Mouse (Mus musculus) myocyte (in vitro differentiated cells): ENCODE results near the gene Ccdc167. TPM values are rescaled to one million over a fixed set of nuclear protein-coding genes. Genes with fewer than 3 reads are reported as not detected.

Source experiments
- H3K27me3 ChIP-seq: one replicate; pipeline ENCODE4 v1.6.1; 2011; ENCODE audit not compliant: control insufficient read depth, insufficient read depth, insufficient read length
- H3K36me3 ChIP-seq: one replicate; pipeline ENCODE4 v1.6.1; 2011; ENCODE audit not compliant: control insufficient read depth, insufficient read depth
- H3K4me2 ChIP-seq: one replicate; pipeline ENCODE4 v1.6.1; 2011; ENCODE audit warnings: low read depth, control low read depth
- H3K4me3 ChIP-seq: one replicate; pipeline ENCODE4 v1.5.1; 2011; ENCODE audit warnings: mild to moderate bottlenecking, control low read depth, moderate library complexity
- H3K79me2 ChIP-seq: one replicate; pipeline ENCODE4 v1.6.1; 2011; ENCODE audit not compliant: control insufficient read depth, insufficient read depth
- H3ac ChIP-seq: one replicate; pipeline ENCODE4 v1.6.1; 2011; ENCODE audit not compliant: control insufficient read depth, insufficient read length
- CEBPB ChIP-seq: IDR thresholded peaks from 2 replicates; pipeline ENCODE4 v1.6.1; 2011; ENCODE audit warnings: mild to moderate bottlenecking, moderate library complexity; ENCODE audit not compliant: poor library complexity, insufficient read depth, severe bottlenecking
- E2F4 ChIP-seq: IDR thresholded peaks from one replicate; pipeline ENCODE4 v1.6.1; 2011; ENCODE audit warnings: mild to moderate bottlenecking, control low read depth, moderate library complexity; ENCODE audit not compliant: insufficient read depth
- MAX ChIP-seq: IDR thresholded peaks from one replicate; pipeline ENCODE4 v1.6.1; 2011; ENCODE audit warnings: low read depth, mild to moderate bottlenecking, control low read depth
- MYOD1 ChIP-seq, 3 experiments: IDR thresholded peaks; one replicate each; pipeline ENCODE4 v1.6.1; 2011; ENCODE audit warnings: control low read depth in 2 of 3, low read depth in 2 of 3, mild to moderate bottlenecking in 2 of 3, moderate library complexity in 1 of 3; ENCODE audit not compliant: insufficient read length in 2 of 3, control insufficient read depth in 1 of 3
- MYOG ChIP-seq, 3 experiments: IDR thresholded peaks; one replicate each; pipeline ENCODE4 v1.6.1; 2011; ENCODE audit warnings: control low read depth in 2 of 3, low read depth in 2 of 3, mild to moderate bottlenecking in 2 of 3; ENCODE audit not compliant: insufficient read length in 2 of 3, control insufficient read depth in 1 of 3, insufficient read depth in 1 of 3
- POLR2A ChIP-seq: IDR thresholded peaks from one replicate; pipeline ENCODE4 v1.6.1; 2011; ENCODE audit warnings: low read depth, mild to moderate bottlenecking, control low read depth, moderate library complexity; ENCODE audit not compliant: insufficient read length
- POLR2AphosphoS2 ChIP-seq: IDR thresholded peaks from one replicate; pipeline ENCODE4 v1.6.1; 2011; ENCODE audit warnings: low read depth, control low read depth; ENCODE audit not compliant: insufficient read length
- REST ChIP-seq: IDR thresholded peaks from one replicate; pipeline ENCODE4 v1.6.1; 2011; ENCODE audit warnings: mild to moderate bottlenecking, control low read depth, moderate library complexity; ENCODE audit not compliant: insufficient read depth, insufficient read length
- SRF ChIP-seq: IDR thresholded peaks from one replicate; pipeline ENCODE4 v1.6.1; 2011; ENCODE audit warnings: low read depth; ENCODE audit not compliant: control insufficient read depth, insufficient read length
- TCF12 ChIP-seq: IDR thresholded peaks from one replicate; pipeline ENCODE4 v1.6.1; 2011; ENCODE audit warnings: mild to moderate bottlenecking, control low read depth; ENCODE audit not compliant: poor library complexity, insufficient read depth, severe bottlenecking
- TCF3 ChIP-seq: IDR thresholded peaks from one replicate; pipeline ENCODE4 v1.6.1; 2011; ENCODE audit warnings: low read depth, control low read depth; ENCODE audit not compliant: insufficient read length
- USF1 ChIP-seq: IDR thresholded peaks from one replicate; pipeline ENCODE4 v1.6.1; 2011; ENCODE audit warnings: low read depth, mild to moderate bottlenecking, control low read depth, moderate library complexity
- polyA plus RNA-seq: library from polyadenylated mRNA; unstranded; fragments of >200 nt; fragmentation: generic; extraction: Trizol; gene quantifications from one replicate; pipeline ENCODE4 v1.2.1, GENCODE M21; 2012; ENCODE audit warnings: missing spikeins

Gene Ccdc167
- 6.0 TPM for polyA plus RNA-seq

DNA sequence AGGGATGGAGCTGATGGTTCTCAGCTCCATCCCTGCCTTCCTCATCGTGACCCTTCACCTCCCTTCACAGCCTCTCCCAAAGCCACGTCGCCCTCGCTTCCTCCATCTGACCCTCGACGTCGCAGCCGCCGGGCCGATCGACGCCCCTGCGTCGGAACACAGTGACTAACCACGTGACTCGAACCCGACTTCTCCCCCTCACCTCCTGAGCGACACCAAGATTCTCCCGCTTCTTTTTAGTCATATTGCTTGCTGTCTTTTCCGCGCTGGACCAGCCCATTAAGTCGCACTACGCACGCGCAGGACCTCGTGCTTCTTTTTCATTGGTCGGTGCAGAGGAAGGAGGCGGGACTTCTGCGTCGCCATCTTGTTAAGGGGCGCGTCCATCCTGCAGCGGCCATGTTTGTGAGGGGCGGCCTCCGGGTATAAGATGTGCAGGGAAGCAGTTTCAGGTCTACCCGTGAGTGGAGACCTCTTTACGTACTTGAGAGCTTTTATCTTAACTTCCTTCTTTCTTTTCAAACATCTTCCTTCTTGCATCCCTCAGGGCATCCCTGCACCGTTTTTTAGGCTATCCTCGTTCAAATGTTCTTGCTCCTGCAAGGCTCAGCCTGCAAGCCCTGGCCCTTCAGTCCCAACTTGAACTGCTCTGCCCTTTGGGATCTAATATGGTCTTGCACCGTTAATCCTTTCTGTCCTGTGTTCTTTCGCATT is at the start of gene Ccdc167:
Gene Ccdc167, minus strand, starts transcription at position 313 of the 714 bp plus-strand sequence.
- no peak for TF ChIP-seq TCF12
- TF ChIP-seq USF1: peak; percentile 57
- Histone ChIP-seq H3K4me3 (peak within 1 kb of the TSS; percentile 29), H3K79me2 (peaks cover 8% of the 10 kb centered on the region), H3ac (no peak within 1 kb of the TSS), H3K27me3 (no peaks in the 10 kb centered on the region), H3K36me3 (no peaks in the 10 kb centered on the region), H3K4me2 (peak within 1 kb of the TSS; percentile 83)

DNA sequence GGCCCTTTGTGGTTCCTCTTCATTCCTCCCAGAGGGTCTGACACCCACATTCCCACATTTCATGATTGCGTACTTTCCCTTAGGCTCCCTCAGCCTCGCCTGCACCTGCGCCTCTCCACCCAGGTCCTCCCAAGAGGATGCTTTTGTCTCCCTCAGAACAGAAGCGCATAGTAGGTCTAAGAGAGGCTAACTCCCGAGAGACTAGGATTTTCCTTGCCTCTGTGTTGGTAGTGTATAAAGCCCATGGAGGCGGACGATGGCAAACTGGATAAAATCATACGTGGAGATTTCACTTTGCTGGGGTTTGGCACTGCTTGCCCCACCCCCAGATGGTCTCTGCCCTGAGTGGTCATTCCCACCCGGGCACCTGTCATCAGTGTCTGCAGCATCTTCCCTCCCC is 48.5 kb upstream of the Ccdc167 start:
- Histone ChIP-seq H3K79me2 (no peaks in the 10 kb centered on the region), H3K27me3 (peaks cover 43% of the 10 kb centered on the region), H3K4me3 (no peak overlapping the region), H3K4me2 (no peak overlapping the region), H3K36me3 (no peaks in the 10 kb centered on the region), H3ac (no peak overlapping the region)
- TF ChIP-seq TCF12: no peak
- no peak for TF ChIP-seq E2F4
- no peak for TF ChIP-seq CEBPB
- TF ChIP-seq POLR2A: no peak
- no peak for TF ChIP-seq REST
- no peak for TF ChIP-seq MYOG (IDR thresholded peaks at IDR 0.05; ENCODE audit: control insufficient read depth in 1 of 3, insufficient read depth in 1 of 3, insufficient read length in 2 of 3, low read depth in 2 of 3)
- no peak for TF ChIP-seq USF1

DNA sequence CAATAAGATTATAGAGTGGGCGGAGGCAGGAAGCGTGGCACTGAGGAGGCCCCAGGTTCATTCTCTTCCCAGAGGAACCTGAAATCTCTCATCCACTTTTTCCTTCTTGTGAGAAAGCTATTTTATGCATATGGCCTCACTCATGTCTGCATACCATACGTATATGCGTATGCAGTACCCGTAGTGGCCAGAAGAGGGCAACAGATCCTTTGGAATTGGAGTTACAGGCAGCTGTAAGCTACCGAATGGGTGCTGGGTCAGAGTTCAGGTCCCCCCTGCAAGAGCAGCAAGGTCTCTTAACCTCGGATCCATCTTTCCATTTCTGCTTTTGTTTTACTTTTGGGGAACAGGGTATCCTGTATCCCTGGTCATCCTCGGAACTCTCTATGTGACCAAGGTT is 45.7 kb upstream of the Ccdc167 start:
- TF ChIP-seq MYOD1 (IDR thresholded peaks at IDR 0.05; ENCODE audit: control insufficient read depth in 1 of 3, insufficient read length in 2 of 3, low read depth in 2 of 3) (no peak), MAX (no peak), E2F4 (no peak), MYOG (IDR thresholded peaks at IDR 0.05; ENCODE audit: control insufficient read depth in 1 of 3, insufficient read depth in 1 of 3, insufficient read length in 2 of 3, low read depth in 2 of 3) (no peak), POLR2AphosphoS2 (no peak), USF1 (no peak), TCF12 (no peak), REST (no peak), TCF3 (no peak), SRF (no peak), CEBPB (no peak), POLR2A (no peak)
- no peak overlapping the region for H3ac ChIP-seq
- no peaks in the 10 kb centered on the region for H3K79me2 ChIP-seq
- no peak overlapping the region for H3K4me3 ChIP-seq
- no peak overlapping the region for H3K4me2 ChIP-seq
- peaks cover 28% of the 10 kb centered on the region for H3K27me3 ChIP-seq
- H3K36me3 ChIP-seq: no peaks in the 10 kb centered on the region

DNA sequence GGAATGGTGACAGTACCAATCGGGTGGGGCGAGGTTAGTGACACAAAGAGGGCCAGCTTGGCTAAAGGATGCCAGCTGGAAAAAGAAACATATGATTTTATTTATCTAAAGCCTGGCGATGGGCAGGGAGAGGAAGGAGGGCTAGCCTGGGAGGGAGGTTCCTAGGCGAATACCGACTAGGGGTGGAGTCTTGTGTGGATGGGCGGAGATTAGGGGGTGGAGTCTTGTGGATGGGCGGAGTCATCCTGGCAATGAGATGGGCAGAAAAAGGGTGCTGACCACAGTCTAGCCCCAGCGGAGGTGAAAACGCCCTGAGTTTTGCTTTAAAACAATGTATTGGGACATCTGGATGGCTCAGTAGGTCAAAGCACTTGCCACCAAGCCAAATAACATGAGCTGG is 45.1 kb upstream of the Ccdc167 start:
- Histone ChIP-seq H3K27me3 (peaks cover 22% of the 10 kb centered on the region), H3ac (no peak overlapping the region), H3K79me2 (no peaks in the 10 kb centered on the region), H3K36me3 (no peaks in the 10 kb centered on the region), H3K4me2 (no peak overlapping the region), H3K4me3 (no peak overlapping the region)
- TF ChIP-seq POLR2A (no peak), MYOG (IDR thresholded peaks at IDR 0.05; ENCODE audit: control insufficient read depth in 1 of 3, insufficient read depth in 1 of 3, insufficient read length in 2 of 3, low read depth in 2 of 3) (no peak), USF1 (no peak), SRF (no peak), TCF3 (no peak), E2F4 (no peak), MYOD1 (IDR thresholded peaks at IDR 0.05; ENCODE audit: control insufficient read depth in 1 of 3, insufficient read length in 2 of 3, low read depth in 2 of 3) (no peak), REST (no peak), POLR2AphosphoS2 (no peak), CEBPB (no peak), TCF12 (no peak), MAX (no peak)

DNA sequence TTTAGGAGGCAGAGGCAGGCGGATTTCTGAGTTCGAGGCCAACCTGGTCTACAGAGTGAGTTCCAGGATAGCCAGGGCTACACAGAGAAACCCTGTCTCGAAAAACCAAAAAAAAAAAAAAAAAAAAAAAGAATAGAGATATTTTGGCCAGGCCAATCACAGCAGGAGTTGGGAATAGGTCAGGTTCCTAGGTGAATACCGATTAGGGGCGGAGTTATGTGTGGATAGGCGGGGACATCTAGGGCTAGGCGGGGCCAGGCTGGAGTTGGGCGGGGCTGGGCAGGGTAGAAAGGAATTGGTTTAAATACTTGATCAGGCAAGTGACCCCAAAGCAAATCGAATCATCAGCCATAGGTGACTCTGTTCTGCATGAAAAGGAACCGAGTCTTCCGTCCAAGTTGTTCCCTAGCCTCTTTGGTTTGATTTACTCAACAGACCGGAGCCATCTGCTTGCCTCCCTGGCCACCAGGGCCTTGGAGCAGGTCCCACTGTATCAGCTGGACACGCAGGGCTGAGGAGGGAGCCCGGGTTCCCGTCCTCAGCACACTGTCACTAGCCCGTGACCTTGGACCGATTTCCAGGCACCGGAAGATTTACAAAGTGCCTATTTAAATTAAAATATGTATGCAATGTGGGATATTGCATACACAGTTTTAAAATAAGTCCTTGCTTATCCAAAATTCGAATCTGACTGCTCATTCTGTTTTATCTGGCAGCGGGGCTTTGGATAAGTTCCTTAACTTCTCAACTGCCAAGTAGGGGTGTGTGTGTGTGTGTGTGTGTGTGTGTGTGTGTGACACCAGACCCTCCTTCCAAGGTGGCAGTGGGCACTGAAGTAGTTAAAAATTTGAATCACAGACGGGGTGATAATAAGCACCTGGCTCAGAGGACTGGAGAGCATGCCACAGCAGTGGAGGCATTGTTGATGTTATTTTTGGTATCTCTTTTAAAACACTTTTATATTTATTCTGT is 43.8 kb upstream of the Ccdc167 start:
- Histone ChIP-seq H3ac (no peak overlapping the region), H3K79me2 (no peaks in the 10 kb centered on the region), H3K4me2 (no peak overlapping the region), H3K4me3 (no peak overlapping the region), H3K36me3 (no peaks in the 10 kb centered on the region), H3K27me3 (peaks cover 15% of the 10 kb centered on the region)
- no peak for TF ChIP-seq TCF12
- no peak for TF ChIP-seq POLR2AphosphoS2
- no peak for TF ChIP-seq USF1
- no peak for TF ChIP-seq TCF3
